Mouse (Mus musculus): ENCODE data around the gene Zfp958. TPM values are rescaled to one million over a fixed set of nuclear protein-coding genes. Genes with fewer than 3 reads are reported as not detected.

Gene Zfp958
- total RNA-seq (2014; rRNA removed) = 3.8 and 6.2 TPM in 2 replicates
- polyA plus RNA-seq (2015; fragmentation: Nextera tagmentation; extraction: Ambion mirVana) = 10.6 and 11.6 TPM in 2 replicates

- H3K27ac ChIP-seq = peak within 1 kb of the TSS; percentile 95
- H3K4me3 ChIP-seq (ENCODE audit: low read length) = peak within 1 kb of the TSS; percentile 91
- peak within 1 kb of the TSS; percentile 97 for H3K4me2 ChIP-seq (ENCODE audit: low read depth, low read length)
- ATAC-seq (peak; percentile 100), DNase-seq (ENCODE audit: low spot score) (peak; percentile 98)
- no peaks in the 10 kb centered on the region for H3K36me3 ChIP-seq (ENCODE audit: insufficient read depth, low read length)
- WGBS = under 1% methylated on average over 25 of the region's 25 CpGs
- no peaks in the 10 kb centered on the region for H3K9me3 ChIP-seq (ENCODE audit: low read length)
- no peak for TF ChIP-seq CTCF (IDR thresholded peaks at IDR 0.05; ENCODE audit: low read depth)
- H3K9ac ChIP-seq (replicated peaks; ENCODE audit: low read length) = peak within 1 kb of the TSS; percentile 91
- no peaks in the 10 kb centered on the region for H3K27me3 ChIP-seq (ENCODE audit: insufficient read depth, low read length)
- 0 out of 2 replicates have a peak, but pooled peaks cover 3% of the 10 kb centered on the region for H3K4me1 ChIP-seq (ENCODE audit: insufficient read depth, low read length)
Observed at GRCm38 (mm10) chr8:4612932-4613853, at the start of gene Zfp958. Zfp958 (plus strand) TSS chr8:4613167.

- no peaks in the 10 kb centered on the region for H3K9me3 ChIP-seq (ENCODE audit: low read length)
- H3K4me3 ChIP-seq (ENCODE audit: low read length) = no peak overlapping the region
- no peak overlapping the region for H3K9ac ChIP-seq (replicated peaks; ENCODE audit: low read length)
- H3K36me3 ChIP-seq (ENCODE audit: insufficient read depth, low read length) = no peaks in the 10 kb centered on the region
- H3K4me1 ChIP-seq (ENCODE audit: insufficient read depth, low read length) = no peaks in the 10 kb centered on the region
- no peak overlapping the region for H3K27ac ChIP-seq
- TF ChIP-seq CTCF (IDR thresholded peaks at IDR 0.05; ENCODE audit: low read depth) = no peak
- ATAC-seq (no peak), DNase-seq (ENCODE audit: low spot score) (no peak)
- no peak overlapping the region for H3K4me2 ChIP-seq (ENCODE audit: low read depth, low read length)
- 61% methylated on average over 3 of the region's 3 CpGs for WGBS
- no peaks in the 10 kb centered on the region for H3K27me3 ChIP-seq (ENCODE audit: insufficient read depth, low read length)
Observed at GRCm38 (mm10) chr8:4581986-4582385, 31.0 kb upstream of the Zfp958 start.

- H3K4me2 ChIP-seq (ENCODE audit: low read depth, low read length) = no peak overlapping the region
- H3K36me3 ChIP-seq (ENCODE audit: insufficient read depth, low read length) = no peaks in the 10 kb centered on the region
- no peak overlapping the region for H3K4me3 ChIP-seq (ENCODE audit: low read length)
- no peaks in the 10 kb centered on the region for H3K4me1 ChIP-seq (ENCODE audit: insufficient read depth, low read length)
- H3K9ac ChIP-seq (replicated peaks; ENCODE audit: low read length) = no peak overlapping the region
- 83% methylated on average over 6 of the region's 6 CpGs for WGBS
- DNase-seq (ENCODE audit: low spot score) (peak; percentile 11), ATAC-seq (no peak)
- H3K27me3 ChIP-seq (ENCODE audit: insufficient read depth, low read length) = no peaks in the 10 kb centered on the region
- no peaks in the 10 kb centered on the region for H3K9me3 ChIP-seq (ENCODE audit: low read length)
- H3K27ac ChIP-seq = no peak overlapping the region
- TF ChIP-seq CTCF (IDR thresholded peaks at IDR 0.05; ENCODE audit: low read depth) = no peak
Observed at GRCm38 (mm10) chr8:4582754-4583178, 30.2 kb upstream of the Zfp958 start.

GRCm38 (mm10) chr8:4584660-4585059, 28.3 kb upstream of the Zfp958 start:
- H3K27ac ChIP-seq = no peak overlapping the region
- no peak for TF ChIP-seq CTCF (IDR thresholded peaks at IDR 0.05; ENCODE audit: low read depth)

GRCm38 (mm10) chr8:4586356-4586755, 26.6 kb upstream of the Zfp958 start:
- H3K27me3 ChIP-seq (ENCODE audit: insufficient read depth, low read length) = no peaks in the 10 kb centered on the region
- 20% methylated on average over 4 of the region's 4 CpGs for WGBS
- DNase-seq (ENCODE audit: low spot score) (no peak), ATAC-seq (no peak)
- no peaks in the 10 kb centered on the region for H3K4me1 ChIP-seq (ENCODE audit: insufficient read depth, low read length)
- TF ChIP-seq CTCF (IDR thresholded peaks at IDR 0.05; ENCODE audit: low read depth) = no peak
- no peak overlapping the region for H3K4me3 ChIP-seq (ENCODE audit: low read length)
- no peak overlapping the region for H3K9ac ChIP-seq (replicated peaks; ENCODE audit: low read length)
- H3K9me3 ChIP-seq (ENCODE audit: low read length) = no peaks in the 10 kb centered on the region
- no peak overlapping the region for H3K4me2 ChIP-seq (ENCODE audit: low read depth, low read length)
- H3K27ac ChIP-seq = no peak overlapping the region
- no peaks in the 10 kb centered on the region for H3K36me3 ChIP-seq (ENCODE audit: insufficient read depth, low read length)

More at GRCm38 (mm10) chr8:4584660-4585059, 28.3 kb upstream of the Zfp958 start:
- Histone ChIP-seq H3K4me3 (ENCODE audit: low read length) (no peak overlapping the region), H3K4me2 (ENCODE audit: low read depth, low read length) (no peak overlapping the region), H3K9ac (replicated peaks; ENCODE audit: low read length) (no peak overlapping the region), H3K9me3 (ENCODE audit: low read length) (no peaks in the 10 kb centered on the region), H3K4me1 (ENCODE audit: insufficient read depth, low read length) (no peaks in the 10 kb centered on the region), H3K36me3 (ENCODE audit: insufficient read depth, low read length) (no peaks in the 10 kb centered on the region), H3K27me3 (ENCODE audit: insufficient read depth, low read length) (no peaks in the 10 kb centered on the region)
- WGBS = 93% methylated on average over 1 of the region's 1 CpGs
- DNase-seq (ENCODE audit: low spot score) (no peak), ATAC-seq (no peak)

- no peaks in the 10 kb centered on the region for H3K36me3 ChIP-seq (ENCODE audit: insufficient read depth, low read length)
- ATAC-seq (peak; percentile 83), DNase-seq (ENCODE audit: low spot score) (peak; percentile 95)
- no peak overlapping the region for H3K4me3 ChIP-seq (ENCODE audit: low read length)
- H3K27ac ChIP-seq = no peak overlapping the region
- 38% methylated on average over 9 of the region's 9 CpGs for WGBS
- H3K27me3 ChIP-seq (ENCODE audit: insufficient read depth, low read length) = no peaks in the 10 kb centered on the region
- H3K9me3 ChIP-seq (ENCODE audit: low read length) = no peaks in the 10 kb centered on the region
- H3K9ac ChIP-seq (replicated peaks; ENCODE audit: low read length) = no peak overlapping the region
- H3K4me2 ChIP-seq (ENCODE audit: low read depth, low read length) = no peak overlapping the region
- no peaks in the 10 kb centered on the region for H3K4me1 ChIP-seq (ENCODE audit: insufficient read depth, low read length)
- TF ChIP-seq CTCF (IDR thresholded peaks at IDR 0.05; ENCODE audit: low read depth) = peak; percentile 83
Observed at GRCm38 (mm10) chr8:4588165-4589000, 24.6 kb upstream of the Zfp958 start.

All from hindbrain, postnatal 0 days (tissue).